Mouse (Mus musculus): ENCODE data around the gene Rnaseh2c. TPM values are rescaled to one million over a fixed set of nuclear protein-coding genes. Genes with fewer than 3 reads are reported as not detected.

The Rnaseh2c gene
- total RNA-seq, 2 experiments from 2014 or later = 39.1 to 46.1 TPM

- DNase-seq = no peak
- intact Hi-C loops (cut with DNase I; ENCODE audit: low total_unique reads) = no loop called here
Measured at GRCm38 (mm10) chr19:5571831-5572230, 29.8 kb upstream of the Rnaseh2c start.

GRCm38 (mm10) chr19:5572331-5573125, 29.1 kb upstream of the Rnaseh2c start:
- DNase-seq = no peak
- intact Hi-C loops (cut with DNase I; ENCODE audit: low total_unique reads) = no loop called here

- no peak for DNase-seq
- intact Hi-C loops (cut with DNase I; ENCODE audit: low total_unique reads) = no loop called here
Measured at GRCm38 (mm10) chr19:5575336-5575735, 26.3 kb upstream of the Rnaseh2c start.

GRCm38 (mm10) chr19:5579971-5580370, 21.7 kb upstream of the Rnaseh2c start:
- no peak for DNase-seq
- intact Hi-C loops (cut with DNase I; ENCODE audit: low total_unique reads) = no loop called here

GRCm38 (mm10) chr19:5580776-5581175, 20.9 kb upstream of the Rnaseh2c start:
- intact Hi-C loops (cut with DNase I; ENCODE audit: low total_unique reads) = no loop called here
- no peak for DNase-seq

- intact Hi-C loops (cut with DNase I; ENCODE audit: low total_unique reads) = no loop called here
- DNase-seq = no peak
Measured at GRCm38 (mm10) chr19:5581995-5582394, 19.7 kb upstream of the Rnaseh2c start.

GRCm38 (mm10) chr19:5589159-5589558, 12.5 kb upstream of the Rnaseh2c start:
- intact Hi-C loops (cut with DNase I; ENCODE audit: low total_unique reads) = no loop called here
- no peak for DNase-seq

- no peak for DNase-seq
- intact Hi-C loops (cut with DNase I; ENCODE audit: low total_unique reads) = no loop called here
Measured at GRCm38 (mm10) chr19:5591888-5592287, 9.8 kb upstream of the Rnaseh2c start.

GRCm38 (mm10) chr19:5599224-5599623, 2.4 kb upstream of the Rnaseh2c start:
- DNase-seq = no peak
- intact Hi-C loops (cut with DNase I; ENCODE audit: low total_unique reads) = no loop called here

GRCm38 (mm10) chr19:5603664-5604063, 2.0 kb downstream of the Rnaseh2c start:
- intact Hi-C loops (cut with DNase I; ENCODE audit: low total_unique reads) = no loop called here
- DNase-seq = no peak

- intact Hi-C loops (cut with DNase I; ENCODE audit: low total_unique reads) = no loop called here
- no peak for DNase-seq
Measured at GRCm38 (mm10) chr19:5605126-5605525, 3.5 kb downstream of the Rnaseh2c start.

- no peak for DNase-seq
- intact Hi-C loops (cut with DNase I; ENCODE audit: low total_unique reads) = no loop called here
Measured at GRCm38 (mm10) chr19:5606196-5606595, 4.5 kb downstream of the Rnaseh2c start.

GRCm38 (mm10) chr19:5607705-5608410, 6.2 kb downstream of the Rnaseh2c start:
- no peak for DNase-seq
- intact Hi-C loops (cut with DNase I; ENCODE audit: low total_unique reads) = no loop called here

- intact Hi-C loops (cut with DNase I; ENCODE audit: low total_unique reads) = no loop called here
- DNase-seq = no peak
Measured at GRCm38 (mm10) chr19:5608707-5609106, 7.0 kb downstream of the Rnaseh2c start.

- intact Hi-C loops (cut with DNase I; ENCODE audit: low total_unique reads) = no loop called here
- DNase-seq = no peak
Measured at GRCm38 (mm10) chr19:5609171-5609546, 7.5 kb downstream of the Rnaseh2c start.

- DNase-seq = peak; percentile 89
- intact Hi-C loops (cut with DNase I; ENCODE audit: low total_unique reads) = no loop called here
Measured at GRCm38 (mm10) chr19:5609547-5610404, 8.1 kb downstream of the Rnaseh2c start, which contains the start of gene Kat5. TSS of gene Kat5 (minus strand) at chr19:5610237.

GRCm38 (mm10) chr19:5611973-5612372, 10.3 kb downstream of the Rnaseh2c start:
- no peak for DNase-seq
- intact Hi-C loops (cut with DNase I; ENCODE audit: low total_unique reads) = no loop called here

- intact Hi-C loops (cut with DNase I; ENCODE audit: low total_unique reads) = no loop called here
- DNase-seq = no peak
Measured at GRCm38 (mm10) chr19:5612762-5613411, 11.2 kb downstream of the Rnaseh2c start.

GRCm38 (mm10) chr19:5614953-5615352, 13.3 kb downstream of the Rnaseh2c start:
- no peak for DNase-seq
- intact Hi-C loops (cut with DNase I; ENCODE audit: low total_unique reads) = no loop called here

- intact Hi-C loops (cut with DNase I; ENCODE audit: low total_unique reads) = no loop called here
- DNase-seq = no peak
Measured at GRCm38 (mm10) chr19:5620007-5620406, 18.3 kb downstream of the Rnaseh2c start.

Data from gastrocnemius, postnatal 14 days (tissue).